Mouse (Mus musculus): ENCODE measurements at regions not wholly inside any gene's neighbourhood (a gene's known extent, or its start where the extent isn't known, plus 50 kb on each side); places are given as distances from the start of the nearest gene placed in this dataset.

GRCm38 (mm10) chr12:56003561-56003960 is 167.4 kb downstream of the Brms1l start:
- no peak for TF ChIP-seq POLR2A (IDR thresholded peaks at IDR 0.05; ENCODE audit: borderline replicate concordance, extremely low read depth, insufficient read depth, insufficient read length, poor library complexity, severe bottlenecking)
- TF ChIP-seq CTCF (IDR thresholded peaks at IDR 0.05; ENCODE audit: borderline replicate concordance, extremely low read depth, insufficient read depth, insufficient read length) = no peak
